Mouse (Mus musculus): Measurements from ENCODE around the gene 2010300C02Rik. TPM values are rescaled to one million over a fixed set of nuclear protein-coding genes. Genes with fewer than 3 reads are reported as not detected.
"Not testable (repeated sequence)": the region's sequence is repeated elsewhere in the genome, so short reads cannot be mapped to it uniquely, and the experiment has no call there.

2010300C02Rik gene
- polyA plus RNA-seq, 1 experiment from 2014 or later: 2.6 TPM

DNA sequence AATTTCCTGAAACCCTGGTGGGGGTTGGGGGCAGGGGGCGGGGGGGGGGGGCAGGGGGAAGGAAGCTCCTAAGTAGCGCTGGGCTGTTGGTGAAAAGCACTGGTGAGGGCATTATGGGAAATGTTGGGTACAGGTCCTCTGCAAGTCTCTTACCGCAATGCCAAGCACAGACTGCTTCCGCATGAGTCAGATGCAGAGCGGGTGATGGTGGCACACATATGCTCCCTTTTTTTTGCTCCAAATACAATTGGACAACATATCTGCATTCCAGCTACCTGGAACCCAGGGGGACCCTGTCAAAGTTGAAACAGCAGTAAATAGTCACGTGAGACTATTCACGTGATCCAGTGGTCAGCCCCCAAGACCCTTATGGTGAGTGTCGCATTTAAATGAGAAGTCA lies 7.3 kb upstream of the 2010300C02Rik start:
- H3K4me2 ChIP-seq (replicated peaks): no peak overlapping the region
- WGBS: 76% methylated on average over 8 of the region's 8 CpGs
- ATAC-seq (ENCODE audit: low FRiP score): no peak

DNA sequence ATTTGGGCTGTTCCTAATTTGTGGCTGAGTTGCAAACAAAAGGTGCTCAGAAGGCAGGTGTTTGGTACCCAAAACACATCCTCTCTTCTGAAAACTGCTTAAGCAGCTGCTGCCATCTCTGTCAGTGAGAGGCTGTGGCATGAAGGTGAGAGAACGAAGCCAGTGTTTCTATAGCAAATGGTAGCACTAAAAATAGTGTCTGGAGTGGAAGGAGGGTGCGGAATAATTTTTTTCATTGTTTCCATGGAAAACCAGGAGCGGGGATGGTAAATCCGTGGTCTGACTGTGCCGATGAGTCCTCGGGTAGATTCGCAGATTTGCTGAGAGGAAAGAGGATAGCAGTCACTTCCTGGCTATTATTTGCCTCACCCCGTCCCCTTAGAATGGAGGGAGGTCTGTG lies 6.5 kb upstream of the 2010300C02Rik start:
- H3K36me3 ChIP-seq: no peaks in the 10 kb centered on the region
- H3K4me2 ChIP-seq (replicated peaks): no peak overlapping the region
- H3K9me3 ChIP-seq (replicated peaks): no peaks in the 10 kb centered on the region
- H3K27ac ChIP-seq: no peak overlapping the region
- 81% methylated on average over 8 of the region's 8 CpGs for whole genome bisulfite sequencing
- peaks cover 3% of the 10 kb centered on the region; the same call in 1 of the 2 replicates for H3K27me3 ChIP-seq
- no peak overlapping the region for H3K4me3 ChIP-seq
- ATAC-seq (ENCODE audit: low FRiP score): no peak
- no peaks in the 10 kb centered on the region for H3K4me1 ChIP-seq
- H3K9ac ChIP-seq: no peak overlapping the region

More for the DNA sequence above, 7.3 kb upstream of the 2010300C02Rik start:
- Histone ChIP-seq H3K4me1 (no peaks in the 10 kb centered on the region), H3K4me3 (no peak overlapping the region), H3K9ac (no peak overlapping the region), H3K27me3 (peaks cover 3% of the 10 kb centered on the region; the same call in 1 of the 2 replicates), H3K27ac (no peak overlapping the region), H3K36me3 (no peaks in the 10 kb centered on the region), H3K9me3 (replicated peaks) (no peaks in the 10 kb centered on the region)

DNA sequence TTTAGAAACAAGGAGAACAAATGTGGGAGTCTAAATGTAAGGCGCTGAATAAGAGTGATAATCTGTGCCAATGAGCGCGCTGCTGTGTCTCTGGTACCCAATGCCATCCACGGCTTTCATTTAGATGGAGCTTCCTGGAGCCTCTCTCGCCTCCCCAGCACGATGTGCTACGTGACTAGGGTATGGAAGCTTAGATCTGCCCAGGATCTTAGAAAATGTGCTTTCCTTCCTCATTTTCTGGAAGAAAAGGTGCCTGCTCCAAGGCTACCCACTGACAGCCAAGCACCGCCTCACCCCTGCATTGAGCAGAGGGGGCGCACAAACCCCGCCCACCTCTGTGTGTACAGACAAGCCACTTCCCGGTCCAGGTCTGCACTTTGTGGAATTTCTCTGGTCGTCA lies 6.0 kb upstream of the 2010300C02Rik start:
- Histone ChIP-seq H3K27ac (no peak overlapping the region), H3K4me1 (no peaks in the 10 kb centered on the region), H3K4me2 (replicated peaks) (no peak overlapping the region), H3K9me3 (replicated peaks) (no peaks in the 10 kb centered on the region), H3K4me3 (no peak overlapping the region), H3K36me3 (no peaks in the 10 kb centered on the region), H3K9ac (no peak overlapping the region), H3K27me3 (peaks cover 7% of the 10 kb centered on the region)
- 72% methylated on average over 12 of the region's 12 CpGs for WGBS
- ATAC-seq (ENCODE audit: low FRiP score): no peak

DNA sequence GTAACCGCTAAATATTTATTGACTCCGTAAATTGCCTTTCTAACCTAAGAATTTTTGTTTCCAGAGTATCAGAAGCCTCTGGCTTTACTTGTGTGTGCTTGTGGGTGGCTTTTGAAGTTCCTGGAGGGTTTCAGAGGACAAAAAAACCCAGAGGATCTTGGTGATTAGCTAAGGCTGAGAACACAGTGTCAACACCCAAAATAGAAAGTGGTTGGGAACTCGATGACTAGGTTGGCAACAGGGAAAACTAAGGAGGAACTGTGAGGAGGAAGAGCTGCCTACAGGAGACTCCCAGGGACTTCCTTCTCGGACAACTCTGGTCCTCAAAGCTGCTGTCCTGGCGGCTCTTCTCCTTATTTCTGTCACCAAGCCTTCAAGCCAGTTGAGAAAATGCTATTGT lies 1.2 kb upstream of the 2010300C02Rik start:
- 74% methylated on average over 5 of the region's 5 CpGs for WGBS

DNA sequence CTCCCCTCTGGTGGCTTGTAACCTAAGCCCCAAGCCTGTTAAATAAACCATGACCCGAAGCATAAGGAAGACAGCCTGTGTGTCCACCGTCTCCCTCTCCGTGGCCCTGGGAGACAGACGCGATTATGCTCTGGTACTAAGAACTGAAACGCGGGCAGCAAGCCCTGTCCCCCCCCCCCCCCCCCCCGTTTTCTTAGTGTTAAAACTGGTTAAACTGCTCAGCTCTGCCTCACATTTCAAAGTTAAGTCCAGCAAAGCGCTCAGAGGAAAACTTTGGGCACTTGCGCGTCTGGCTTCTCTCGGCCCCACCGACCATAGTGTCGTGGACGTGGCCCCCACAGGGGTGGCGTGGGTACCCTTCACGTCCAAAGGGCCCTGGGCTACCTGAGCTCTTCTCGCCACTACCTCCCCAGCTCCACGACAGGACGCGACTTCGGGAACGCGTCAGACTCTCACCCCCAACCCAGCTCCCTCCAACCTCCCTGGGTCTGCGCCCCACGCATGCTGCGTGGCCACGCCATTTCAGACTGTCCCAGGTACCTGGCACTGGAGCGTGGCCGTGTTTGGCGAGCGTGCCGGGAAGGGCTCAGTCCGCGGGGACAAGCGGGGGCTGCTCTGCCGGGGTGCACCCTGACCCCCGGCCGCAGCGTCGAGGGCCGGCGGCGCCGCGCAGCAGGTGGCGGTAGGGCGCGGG lies 708 bp downstream of the 2010300C02Rik start:
- WGBS: 4% methylated on average over 45 of the region's 49 CpGs
- no peaks in the 10 kb centered on the region for H3K36me3 ChIP-seq
- H3K4me2 ChIP-seq (replicated peaks): peak overlapping the region; percentile 94
- H3K4me3 ChIP-seq: peak overlapping the region; percentile 62
- no peak overlapping the region for H3K27ac ChIP-seq
- peaks cover 34% of the 10 kb centered on the region for H3K27me3 ChIP-seq
- no peaks in the 10 kb centered on the region for H3K9me3 ChIP-seq (replicated peaks)
- peaks cover 11% of the 10 kb centered on the region for H3K4me1 ChIP-seq
- peak overlapping the region; percentile 67 for H3K9ac ChIP-seq
- peak; percentile 83 for ATAC-seq (ENCODE audit: low FRiP score)

More for the DNA sequence above, 1.2 kb upstream of the 2010300C02Rik start:
- ATAC-seq (ENCODE audit: low FRiP score): no peak
- Histone ChIP-seq H3K4me1 (peaks cover 11% of the 10 kb centered on the region), H3K27me3 (peaks cover 35% of the 10 kb centered on the region), H3K9ac (no peak overlapping the region), H3K27ac (no peak overlapping the region), H3K36me3 (no peaks in the 10 kb centered on the region), H3K4me3 (no peak overlapping the region), H3K9me3 (replicated peaks) (no peaks in the 10 kb centered on the region), H3K4me2 (replicated peaks) (no peak overlapping the region)

DNA sequence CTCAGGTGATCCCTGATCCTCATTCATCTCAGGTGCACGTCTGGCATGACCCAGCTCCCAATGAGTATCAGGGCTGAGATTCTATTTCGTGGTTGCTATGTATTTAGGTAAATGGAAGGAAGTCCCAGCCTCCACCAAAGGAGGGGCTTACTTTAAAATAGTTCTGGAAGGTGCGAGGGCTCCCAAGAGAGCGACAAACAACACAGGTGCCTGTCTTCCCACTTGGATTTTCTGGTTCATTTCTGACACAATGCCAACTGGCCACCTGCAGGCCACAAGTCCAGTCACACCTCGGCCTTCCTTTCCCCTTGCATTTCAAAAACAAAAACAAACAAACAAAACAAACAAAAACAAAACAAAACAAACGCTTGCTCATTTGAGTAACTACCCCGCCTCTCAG lies 1.4 kb downstream of the 2010300C02Rik start:
- no peak for ATAC-seq (ENCODE audit: low FRiP score)
- no peaks in the 10 kb centered on the region for H3K9me3 ChIP-seq (replicated peaks)
- 56% methylated on average over 7 of the region's 7 CpGs for WGBS
- H3K4me2 ChIP-seq (replicated peaks): no peak overlapping the region
- H3K36me3 ChIP-seq: no peaks in the 10 kb centered on the region
- H3K27ac ChIP-seq: no peak overlapping the region
- H3K27me3 ChIP-seq: peaks cover 32% of the 10 kb centered on the region
- no peak overlapping the region for H3K4me3 ChIP-seq
- peaks cover 11% of the 10 kb centered on the region for H3K4me1 ChIP-seq
- no peak overlapping the region for H3K9ac ChIP-seq

DNA sequence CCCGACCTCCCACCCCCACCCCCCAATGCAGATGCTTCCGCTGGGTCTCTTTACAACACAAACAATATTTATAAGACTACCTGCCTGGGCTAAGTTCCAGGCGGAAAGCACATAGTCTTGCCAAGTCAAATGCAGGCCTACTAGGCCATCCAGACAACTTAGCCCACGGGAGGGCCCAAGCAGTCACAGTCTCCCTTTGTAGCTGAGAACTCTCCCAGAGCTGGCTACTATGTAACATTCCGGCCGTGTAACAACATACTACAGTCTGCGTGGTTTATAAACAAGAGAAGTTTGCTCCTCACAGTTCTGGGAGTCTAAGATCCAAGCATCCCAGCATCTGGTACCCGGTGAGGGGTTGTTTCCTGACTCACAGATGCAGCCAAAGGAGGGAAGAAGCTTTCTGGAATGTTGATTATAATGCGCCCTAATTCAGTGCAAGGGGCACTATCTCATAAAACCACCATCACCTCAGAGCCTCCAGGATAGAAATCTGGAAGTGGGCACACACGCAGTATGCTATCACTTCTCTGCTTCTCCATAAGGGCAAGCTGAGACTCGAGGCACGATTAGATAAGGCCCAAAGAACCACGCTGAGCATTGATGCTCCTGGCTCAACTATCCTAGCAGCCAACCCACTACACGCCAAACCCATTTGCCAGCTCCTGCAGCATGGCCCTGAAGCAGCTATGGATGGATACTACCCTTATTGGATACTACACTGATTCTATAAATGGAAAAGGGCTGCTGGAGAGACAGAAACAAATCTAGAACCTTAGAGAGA lies 2.3 kb downstream of the 2010300C02Rik start:
- Histone ChIP-seq H3K4me1 (peaks cover 11% of the 10 kb centered on the region), H3K9me3 (replicated peaks) (no peaks in the 10 kb centered on the region), H3K9ac (no peak overlapping the region), H3K4me3 (no peak overlapping the region), H3K27me3 (peaks cover 32% of the 10 kb centered on the region), H3K36me3 (no peaks in the 10 kb centered on the region), H3K27ac (no peak overlapping the region), H3K4me2 (replicated peaks) (no peak overlapping the region)
- ATAC-seq (ENCODE audit: low FRiP score): no peak
- WGBS: 83% methylated on average over 14 of the region's 14 CpGs

DNA sequence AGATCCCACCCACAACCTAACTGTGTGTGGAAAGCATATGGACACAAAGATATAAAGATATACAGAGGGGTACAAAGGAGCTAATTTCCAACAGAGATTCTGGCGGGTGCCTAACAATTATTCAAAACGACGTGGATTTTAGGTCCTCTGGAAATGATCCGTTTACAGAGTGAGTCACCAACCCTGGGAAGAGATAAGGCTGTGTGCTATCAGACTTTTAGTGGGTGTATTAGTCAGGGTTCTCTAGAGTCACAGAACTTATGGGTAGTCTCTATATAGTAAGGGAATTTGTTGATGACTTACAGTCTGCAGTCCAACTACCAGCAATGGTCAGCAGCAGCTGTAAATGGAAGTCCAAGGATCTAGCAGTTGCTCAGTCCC lies 7.5 kb downstream of the 2010300C02Rik start:
- H3K4me1 ChIP-seq; H3K27ac ChIP-seq; H3K36me3 ChIP-seq; H3K9me3 ChIP-seq (replicated peaks); H3K27me3 ChIP-seq; H3K9ac ChIP-seq; H3K4me3 ChIP-seq; ATAC-seq (ENCODE audit: low FRiP score); H3K4me2 ChIP-seq (replicated peaks): not testable (repeated sequence)
- 84% methylated on average over 4 of the region's 4 CpGs for WGBS

DNA sequence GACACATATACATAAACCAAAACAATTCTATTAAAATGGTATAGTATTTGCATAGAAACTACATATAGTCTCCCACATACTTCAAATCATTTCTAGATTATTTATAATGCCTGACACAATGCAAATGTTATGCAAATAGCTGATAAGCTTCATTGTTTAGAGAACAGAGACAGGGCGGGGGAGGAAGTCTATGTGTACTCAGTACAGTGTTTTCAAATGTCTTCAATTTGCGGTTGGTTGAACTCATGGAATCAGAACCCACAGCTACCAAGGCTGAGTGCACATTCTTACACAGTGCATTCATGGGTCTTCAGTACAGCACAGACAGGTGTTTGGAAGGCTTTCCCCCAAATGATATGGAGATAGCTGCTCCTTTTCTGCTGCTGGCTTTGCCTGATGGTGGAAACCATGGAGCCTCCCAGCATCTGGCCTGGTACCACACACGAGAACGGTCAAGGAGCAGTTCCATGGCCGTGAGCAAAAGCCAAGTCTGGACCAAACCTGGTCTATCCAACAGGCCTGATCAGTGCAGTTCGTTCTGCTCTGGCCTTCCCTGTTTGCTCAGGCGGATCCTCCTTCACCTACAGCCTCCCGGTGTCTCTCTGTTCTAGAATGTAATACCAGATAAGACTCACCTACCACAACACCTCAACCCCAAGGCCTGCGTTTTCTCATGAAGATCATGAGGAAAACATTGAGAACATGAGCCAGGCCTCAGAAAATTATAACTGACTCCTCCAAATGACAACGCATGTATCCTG lies 8.1 kb downstream of the 2010300C02Rik start:
- WGBS: 93% methylated on average over 10 of the region's 10 CpGs
- H3K4me2 ChIP-seq (replicated peaks): no peak overlapping the region

DNA sequence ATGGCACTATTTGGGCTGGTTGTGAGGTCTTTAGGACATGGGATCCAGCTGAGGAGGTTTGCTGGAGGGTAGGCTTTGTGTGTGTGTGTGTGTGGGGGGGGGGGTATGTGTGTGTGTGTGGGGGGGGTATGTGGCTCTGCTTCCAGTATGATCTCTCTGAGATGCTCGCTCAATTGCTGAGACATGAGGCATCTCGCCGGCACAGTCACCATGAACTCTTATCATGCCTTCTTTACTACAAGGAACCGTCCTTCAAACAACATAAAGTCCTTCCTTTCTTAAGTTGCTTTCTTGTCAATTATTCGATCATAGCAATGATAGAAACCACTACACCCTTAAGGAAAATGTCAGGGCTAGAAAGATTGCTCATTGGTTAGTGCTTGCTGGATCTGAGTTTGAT lies 8.8 kb downstream of the 2010300C02Rik start:
- no peaks in the 10 kb centered on the region for H3K9me3 ChIP-seq (replicated peaks)
- no peaks in the 10 kb centered on the region for H3K4me1 ChIP-seq
- 96% methylated on average over 5 of the region's 5 CpGs for WGBS
- H3K4me3 ChIP-seq: no peak overlapping the region
- no peaks in the 10 kb centered on the region for H3K36me3 ChIP-seq
- H3K27ac ChIP-seq: no peak overlapping the region
- no peak overlapping the region for H3K9ac ChIP-seq
- no peaks in the 10 kb centered on the region for H3K27me3 ChIP-seq
- no peak for ATAC-seq (ENCODE audit: low FRiP score)
- no peak overlapping the region for H3K4me2 ChIP-seq (replicated peaks)

More for the DNA sequence above, 8.1 kb downstream of the 2010300C02Rik start:
- Histone ChIP-seq H3K36me3 (no peaks in the 10 kb centered on the region), H3K4me3 (no peak overlapping the region), H3K27ac (no peak overlapping the region), H3K27me3 (no peaks in the 10 kb centered on the region), H3K9me3 (replicated peaks) (no peaks in the 10 kb centered on the region), H3K4me1 (no peaks in the 10 kb centered on the region), H3K9ac (no peak overlapping the region)
- ATAC-seq (ENCODE audit: low FRiP score): no peak

DNA sequence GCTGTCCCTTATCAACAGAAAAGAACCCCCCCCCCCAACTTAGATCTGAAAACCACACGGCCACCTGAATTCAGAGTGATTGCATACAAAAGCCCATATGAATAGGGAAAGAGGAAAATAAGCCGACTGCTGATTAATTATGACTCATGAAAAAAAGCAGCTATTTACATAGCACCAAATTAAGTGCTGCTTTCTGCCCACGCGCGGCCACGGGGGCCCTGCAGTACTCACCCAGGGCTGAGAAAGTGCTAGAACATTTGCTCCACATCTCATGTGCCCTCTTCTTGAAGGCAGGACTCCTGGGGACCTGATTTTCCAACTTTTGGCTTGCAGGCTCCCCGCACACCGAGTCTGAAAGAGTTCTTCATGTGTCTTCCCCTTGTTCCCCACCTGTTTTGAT lies 10.1 kb downstream of the 2010300C02Rik start:
- H3K4me1 ChIP-seq: no peaks in the 10 kb centered on the region
- H3K27me3 ChIP-seq: no peaks in the 10 kb centered on the region
- H3K4me3 ChIP-seq: no peak overlapping the region
- 82% methylated on average over 8 of the region's 8 CpGs for WGBS
- H3K9me3 ChIP-seq (replicated peaks): no peaks in the 10 kb centered on the region
- no peak overlapping the region for H3K27ac ChIP-seq
- no peak overlapping the region for H3K4me2 ChIP-seq (replicated peaks)
- H3K9ac ChIP-seq: no peak overlapping the region
- ATAC-seq (ENCODE audit: low FRiP score): no peak
- no peaks in the 10 kb centered on the region for H3K36me3 ChIP-seq

DNA sequence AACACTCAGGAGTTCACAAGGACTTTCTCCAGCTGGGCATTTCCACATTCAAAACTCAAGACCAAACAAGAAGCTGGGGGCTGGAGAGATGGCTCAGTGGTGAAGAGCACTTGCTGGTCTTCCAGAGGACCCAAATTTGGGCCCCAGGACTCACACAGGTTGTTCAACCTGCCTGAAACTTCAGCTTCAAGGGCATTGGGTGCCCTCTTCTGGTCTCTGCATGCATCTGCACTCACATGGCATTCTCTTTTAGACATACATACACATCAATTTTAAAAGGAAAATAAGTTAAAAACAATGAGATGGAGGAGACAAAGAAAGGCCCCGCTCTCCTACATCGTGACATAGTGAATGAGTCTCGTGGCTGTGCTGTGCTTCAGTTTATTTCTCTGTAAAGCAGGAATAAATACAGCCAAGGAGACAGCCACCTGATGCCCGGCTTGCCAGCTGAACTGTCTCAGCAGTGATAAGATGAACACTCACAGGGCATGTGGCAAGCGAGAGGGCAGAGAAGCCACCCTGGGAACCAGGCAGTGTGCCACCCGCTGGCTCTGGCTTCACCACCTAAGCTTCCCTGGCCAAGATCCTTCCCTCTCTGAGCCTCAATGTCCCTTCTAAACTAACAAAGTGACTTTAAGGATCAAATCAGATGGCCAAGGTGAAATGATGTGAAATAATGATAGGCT lies 11.5 kb downstream of the 2010300C02Rik start:
- H3K4me1 ChIP-seq: no peaks in the 10 kb centered on the region
- no peaks in the 10 kb centered on the region for H3K27me3 ChIP-seq
- ATAC-seq (ENCODE audit: low FRiP score): no peak
- WGBS: 92% methylated on average over 6 of the region's 6 CpGs
- H3K36me3 ChIP-seq: no peaks in the 10 kb centered on the region
- H3K27ac ChIP-seq: no peak overlapping the region
- H3K9me3 ChIP-seq (replicated peaks): no peaks in the 10 kb centered on the region
- H3K9ac ChIP-seq: no peak overlapping the region
- no peak overlapping the region for H3K4me2 ChIP-seq (replicated peaks)
- H3K4me3 ChIP-seq: no peak overlapping the region
